Mouse (Mus musculus): ENCODE results near the gene Naa16. TPM values are rescaled to one million over a fixed set of nuclear protein-coding genes. Genes with fewer than 3 reads are reported as not detected.

Gene Naa16
- total and polyA plus RNA-seq, 2 experiments: 2.0 to 3.9 TPM

- Histone ChIP-seq H3K79me2 (ENCODE audit: control insufficient read depth, insufficient read depth, low read length) (no peaks in the 10 kb centered on the region), H3K4me3 (ENCODE audit: insufficient read depth, low read depth, low read length) (no peak overlapping the region), H3K27ac (replicated peaks; ENCODE audit: insufficient read depth, low read depth, low read length) (no peak overlapping the region), H3K9ac (ENCODE audit: low read depth, low read length) (no peak overlapping the region), H3K27me3 (ENCODE audit: control insufficient read depth, insufficient read depth, low read length) (peaks cover 6% of the 10 kb centered on the region; the same call in 1 of the 2 replicates), H3K36me3 (ENCODE audit: control insufficient read depth, insufficient read depth, low read length) (no peaks in the 10 kb centered on the region), H3K4me1 (ENCODE audit: control insufficient read depth, insufficient read depth, low read length) (no peaks in the 10 kb centered on the region)
- TF ChIP-seq CTCF (IDR thresholded peaks at IDR 0.05; ENCODE audit: low read depth, low read length) (no peak), POLR2A (IDR thresholded peaks at IDR 0.05; ENCODE audit: extremely low read depth, insufficient read depth, low read length) (no peak)
- WGBS: 75% methylated on average over 4 of the region's 4 CpGs
- no peak for DNase-seq (ENCODE audit: extremely low read depth, low read depth, low spot score)
Measured at GRCm38 (mm10) chr14:79299230-79299629, 91.3 kb downstream of the Naa16 start.

- H3K4me1 ChIP-seq (ENCODE audit: control insufficient read depth, insufficient read depth, low read length): no peaks in the 10 kb centered on the region
- H3K79me2 ChIP-seq (ENCODE audit: control insufficient read depth, insufficient read depth, low read length): no peaks in the 10 kb centered on the region
- TF ChIP-seq CTCF (IDR thresholded peaks at IDR 0.05; ENCODE audit: low read depth, low read length) (no peak), POLR2A (IDR thresholded peaks at IDR 0.05; ENCODE audit: extremely low read depth, insufficient read depth, low read length) (no peak)
- no peak overlapping the region for H3K4me3 ChIP-seq (ENCODE audit: insufficient read depth, low read depth, low read length)
- no peak overlapping the region for H3K9ac ChIP-seq (ENCODE audit: low read depth, low read length)
- no peaks in the 10 kb centered on the region for H3K36me3 ChIP-seq (ENCODE audit: control insufficient read depth, insufficient read depth, low read length)
- peaks cover 6% of the 10 kb centered on the region; the same call in 1 of the 2 replicates for H3K27me3 ChIP-seq (ENCODE audit: control insufficient read depth, insufficient read depth, low read length)
- no peak overlapping the region for H3K27ac ChIP-seq (replicated peaks; ENCODE audit: insufficient read depth, low read depth, low read length)
- DNase-seq (ENCODE audit: extremely low read depth, low read depth, low spot score): no peak
- WGBS: 75% methylated on average over 7 of the region's 7 CpGs
Measured at GRCm38 (mm10) chr14:79298314-79298992, 92.1 kb downstream of the Naa16 start.

GRCm38 (mm10) chr14:79296836-79297235 is 93.7 kb downstream of the Naa16 start:
- H3K27me3 ChIP-seq (ENCODE audit: control insufficient read depth, insufficient read depth, low read length): peaks cover 6% of the 10 kb centered on the region; the same call in 1 of the 2 replicates
- H3K9ac ChIP-seq (ENCODE audit: low read depth, low read length): no peak overlapping the region
- no peak overlapping the region for H3K27ac ChIP-seq (replicated peaks; ENCODE audit: insufficient read depth, low read depth, low read length)
- H3K4me1 ChIP-seq (ENCODE audit: control insufficient read depth, insufficient read depth, low read length): no peaks in the 10 kb centered on the region
- no peaks in the 10 kb centered on the region for H3K79me2 ChIP-seq (ENCODE audit: control insufficient read depth, insufficient read depth, low read length)
- TF ChIP-seq POLR2A (IDR thresholded peaks at IDR 0.05; ENCODE audit: extremely low read depth, insufficient read depth, low read length) (no peak), CTCF (IDR thresholded peaks at IDR 0.05; ENCODE audit: low read depth, low read length) (no peak)
- H3K36me3 ChIP-seq (ENCODE audit: control insufficient read depth, insufficient read depth, low read length): no peaks in the 10 kb centered on the region
- DNase-seq (ENCODE audit: extremely low read depth, low read depth, low spot score): no peak
- WGBS: 52% methylated on average over 5 of the region's 5 CpGs
- H3K4me3 ChIP-seq (ENCODE audit: insufficient read depth, low read depth, low read length): no peak overlapping the region

- no peak for TF ChIP-seq POLR2A (IDR thresholded peaks at IDR 0.05; ENCODE audit: extremely low read depth, insufficient read depth, low read length)
- TF ChIP-seq CTCF (IDR thresholded peaks at IDR 0.05; ENCODE audit: low read depth, low read length): no peak
- 84% methylated on average over 7 of the region's 7 CpGs for WGBS
- DNase-seq (ENCODE audit: extremely low read depth, low read depth, low spot score): no peak
- H3K27me3 ChIP-seq (ENCODE audit: control insufficient read depth, insufficient read depth, low read length): peaks cover 6% of the 10 kb centered on the region; the same call in 1 of the 2 replicates
- H3K36me3 ChIP-seq (ENCODE audit: control insufficient read depth, insufficient read depth, low read length): no peaks in the 10 kb centered on the region
- no peaks in the 10 kb centered on the region for H3K4me1 ChIP-seq (ENCODE audit: control insufficient read depth, insufficient read depth, low read length)
- H3K4me3 ChIP-seq (ENCODE audit: insufficient read depth, low read depth, low read length): no peak overlapping the region
- no peaks in the 10 kb centered on the region for H3K79me2 ChIP-seq (ENCODE audit: control insufficient read depth, insufficient read depth, low read length)
- H3K9ac ChIP-seq (ENCODE audit: low read depth, low read length): no peak overlapping the region
- no peak overlapping the region for H3K27ac ChIP-seq (replicated peaks; ENCODE audit: insufficient read depth, low read depth, low read length)
Measured at GRCm38 (mm10) chr14:79296201-79296600, 94.4 kb downstream of the Naa16 start.

- no peak for DNase-seq (ENCODE audit: extremely low read depth, low read depth, low spot score)
- Histone ChIP-seq H3K36me3 (ENCODE audit: control insufficient read depth, insufficient read depth, low read length) (no peaks in the 10 kb centered on the region), H3K4me3 (ENCODE audit: insufficient read depth, low read depth, low read length) (no peak overlapping the region), H3K79me2 (ENCODE audit: control insufficient read depth, insufficient read depth, low read length) (no peaks in the 10 kb centered on the region), H3K27ac (replicated peaks; ENCODE audit: insufficient read depth, low read depth, low read length) (no peak overlapping the region), H3K9ac (ENCODE audit: low read depth, low read length) (no peak overlapping the region), H3K4me1 (ENCODE audit: control insufficient read depth, insufficient read depth, low read length) (no peaks in the 10 kb centered on the region), H3K27me3 (ENCODE audit: control insufficient read depth, insufficient read depth, low read length) (peaks cover 3% of the 10 kb centered on the region)
- no peak for TF ChIP-seq POLR2A (IDR thresholded peaks at IDR 0.05; ENCODE audit: extremely low read depth, insufficient read depth, low read length)
- TF ChIP-seq CTCF (IDR thresholded peaks at IDR 0.05; ENCODE audit: low read depth, low read length): no peak
- WGBS: 88% methylated on average over 9 of the region's 9 CpGs
Measured at GRCm38 (mm10) chr14:79295579-79295978, 95.0 kb downstream of the Naa16 start.

- Histone ChIP-seq H3K9ac (ENCODE audit: low read depth, low read length) (no peak overlapping the region), H3K36me3 (ENCODE audit: control insufficient read depth, insufficient read depth, low read length) (no peaks in the 10 kb centered on the region), H3K27ac (replicated peaks; ENCODE audit: insufficient read depth, low read depth, low read length) (no peak overlapping the region), H3K79me2 (ENCODE audit: control insufficient read depth, insufficient read depth, low read length) (no peaks in the 10 kb centered on the region), H3K4me3 (ENCODE audit: insufficient read depth, low read depth, low read length) (no peak overlapping the region), H3K27me3 (ENCODE audit: control insufficient read depth, insufficient read depth, low read length) (peaks cover 2% of the 10 kb centered on the region; the same call in 1 of the 2 replicates), H3K4me1 (ENCODE audit: control insufficient read depth, insufficient read depth, low read length) (no peaks in the 10 kb centered on the region)
- 70% methylated on average over 5 of the region's 5 CpGs for WGBS
- TF ChIP-seq CTCF (IDR thresholded peaks at IDR 0.05; ENCODE audit: low read depth, low read length): no peak
- no peak for TF ChIP-seq POLR2A (IDR thresholded peaks at IDR 0.05; ENCODE audit: extremely low read depth, insufficient read depth, low read length)
- no peak for DNase-seq (ENCODE audit: extremely low read depth, low read depth, low spot score)
Measured at GRCm38 (mm10) chr14:79294950-79295349, 95.6 kb downstream of the Naa16 start.

All from liver, adult 2 months (tissue).